Mouse (Mus musculus) cortical plate, adult 2 months (tissue): ENCODE data around the gene Pagr1b.

Experiments used
- CTCF ChIP-seq: fragments of 200-500 bp; IDR thresholded peaks from 2 replicates; pipeline ENCODE4 v1.5.1; 2011; ENCODE audit warnings: mild to moderate bottlenecking, control low read depth, low read length; ENCODE audit not compliant: insufficient read depth; ENCODE audit errors: extremely low read depth
- POLR2A ChIP-seq: fragments of 200-500 bp; IDR thresholded peaks from 2 replicates; pipeline ENCODE4 v1.6.1; 2011; ENCODE audit warnings: mild to moderate bottlenecking, low read length, control low read depth; ENCODE audit not compliant: insufficient read depth; ENCODE audit errors: extremely low read depth

DNA sequence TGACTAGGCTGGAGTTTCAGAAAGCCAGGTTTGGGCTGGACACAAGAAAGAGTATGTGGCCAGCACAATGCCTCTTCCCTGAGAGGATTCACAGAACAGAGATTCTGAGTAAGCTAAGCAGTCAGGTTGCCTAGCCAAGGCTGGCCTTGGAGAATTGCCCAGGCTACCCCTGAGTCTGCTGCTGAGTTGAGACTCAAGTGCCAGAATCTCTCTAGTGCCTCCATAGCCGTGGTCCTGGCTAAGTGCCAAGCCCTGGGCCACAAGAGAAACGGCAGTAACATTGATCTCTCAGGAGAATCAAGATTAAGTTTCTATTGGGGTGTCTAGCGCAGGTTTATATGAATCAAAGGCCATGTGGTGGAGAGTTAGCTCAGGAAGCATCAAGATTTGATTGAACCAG, 50.7 kb downstream of the Pagr1b start:
- TF ChIP-seq CTCF (no peak), POLR2A (no peak)
